Mouse (Mus musculus) cortical plate, adult 2 months (tissue): ENCODE results near the gene Rps26.

Source experiments
- CTCF ChIP-seq: fragments of 200-500 bp; IDR thresholded peaks from 2 replicates; pipeline ENCODE4 v1.5.1; 2011; ENCODE audit warnings: mild to moderate bottlenecking, control low read depth, low read length; ENCODE audit not compliant: insufficient read depth; ENCODE audit errors: extremely low read depth
- POLR2A ChIP-seq: fragments of 200-500 bp; IDR thresholded peaks from 2 replicates; pipeline ENCODE4 v1.6.1; 2011; ENCODE audit warnings: mild to moderate bottlenecking, low read length, control low read depth; ENCODE audit not compliant: insufficient read depth; ENCODE audit errors: extremely low read depth

- TF ChIP-seq CTCF (no peak), POLR2A (no peak)
Observed at GRCm38 (mm10) chr10:128637011-128637410, 10.5 kb upstream of the Rps26 start.
